ENCODE assay signal across 8 mouse cellular contexts in genomic region chr2:73066307-73067167, GRCm38 (mm10).
DNase-seq lines count a peak whose midpoint lies in the region; ATAC-seq and TF ChIP-seq lines count a peak whose summit lies in the region.

No protein-coding gene starts in this region.

- DNase-seq in cerebellum, postnatal 10 days: peak; percentile 19 to 53
- DNase-seq in cerebellum, adult 9-10 months: no peak
- DNase-seq in heart, postnatal 10 days: peak; percentile 68 to 70
- no peak for DNase-seq in limb, embryonic 14.5 days (ENCODE audit: low spot score)
- DNase-seq in thymus, postnatal 25 days: peak; percentile 22
- no peak for DNase-seq in spleen, adult 18-20 months
- no peak for DNase-seq in forebrain, embryonic 14.5 days (ENCODE audit: low spot score)

- H3K36me3 ChIP-seq in limb, embryonic 14.5 days (ENCODE audit: control insufficient read depth, insufficient read depth, low read length): no peaks in the 10 kb centered on the region
- no peaks in the 10 kb centered on the region for H3K36me3 ChIP-seq in forebrain, embryonic 14.5 days (ENCODE audit: control insufficient read depth, insufficient read depth, low read length)

- no peak for TF ChIP-seq POLR2A in limb, embryonic 14.5 days (IDR thresholded peaks at IDR 0.05; ENCODE audit: borderline replicate concordance, extremely low read depth, insufficient read depth, insufficient read length)

- H3K4me1 ChIP-seq in brown adipose tissue, adult 24 weeks (ENCODE audit: control insufficient read depth, insufficient read depth, insufficient read length, low read length): no peaks in the 10 kb centered on the region; the same call in 1 of the 2 replicates
- H3K4me1 ChIP-seq in limb, embryonic 14.5 days (ENCODE audit: control insufficient read depth, insufficient read depth, low read length): peaks cover 10% of the 10 kb centered on the region
- H3K4me1 ChIP-seq in forebrain, embryonic 14.5 days (ENCODE audit: control insufficient read depth, insufficient read depth, low read length): no peaks in the 10 kb centered on the region

- ATAC-seq in limb, embryonic 14.5 days (ENCODE audit: low FRiP score, low read depth): no peak; the same call in 1 of the 2 replicates
- no peak for ATAC-seq in forebrain, embryonic 14.5 days

- intact Hi-C loops in heart, postnatal 10 days (cut with DNase I): loop anchor here (5.0 kb wide), 3 partner anchors 211 to 549 kb away; no protein-coding TSS in a partner anchor

- H3K9ac ChIP-seq in limb, embryonic 14.5 days (ENCODE audit: low read depth, low read length, severe bottlenecking): no peak overlapping the region
- H3K9ac ChIP-seq in forebrain, embryonic 14.5 days (ENCODE audit: low read length): no peak overlapping the region

- no peak overlapping the region for H3K27ac ChIP-seq in brown adipose tissue, adult 24 weeks (replicated peaks; ENCODE audit: low read depth, low read length)
- H3K27ac ChIP-seq in limb, embryonic 14.5 days (replicated peaks; ENCODE audit: low read depth, low read length): no peak overlapping the region
- no peak overlapping the region for H3K27ac ChIP-seq in forebrain, embryonic 14.5 days (ENCODE audit: low read depth, low read length)

- WGBS in limb, embryonic 14.5 days: 21% methylated on average over 20 of the region's 20 CpGs
- WGBS in forebrain, embryonic 14.5 days: 38% methylated on average over 20 of the region's 20 CpGs

- H3K4me3 ChIP-seq in brown adipose tissue, adult 24 weeks (ENCODE audit: insufficient read depth, low read depth, low read length): peak overlapping the region; percentile 36
- H3K4me3 ChIP-seq in limb, embryonic 14.5 days (replicated peaks; ENCODE audit: low read length): no peak overlapping the region
- no peak overlapping the region for H3K4me3 ChIP-seq in forebrain, embryonic 14.5 days (ENCODE audit: low read depth, low read length)

- H3K4me2 ChIP-seq in limb, embryonic 14.5 days (replicated peaks; ENCODE audit: low read depth, low read length, severe bottlenecking): peak overlapping the region; percentile 36
- H3K4me2 ChIP-seq in forebrain, embryonic 14.5 days (ENCODE audit: low read length): no peak overlapping the region

- no peaks in the 10 kb centered on the region for H3K9me3 ChIP-seq in limb, embryonic 14.5 days (ENCODE audit: control insufficient read depth, low read length)
- H3K9me3 ChIP-seq in forebrain, embryonic 14.5 days (replicated peaks; ENCODE audit: control insufficient read depth, low read length): no peaks in the 10 kb centered on the region

- H3K27me3 ChIP-seq in limb, embryonic 14.5 days (ENCODE audit: control insufficient read depth, insufficient read depth, low read length): no peaks in the 10 kb centered on the region
- no peaks in the 10 kb centered on the region for H3K27me3 ChIP-seq in forebrain, embryonic 14.5 days (replicated peaks; ENCODE audit: control insufficient read depth, insufficient read depth, low read length)

Comparison
In these comparisons a context has a peak if more than half of its experiments do, and no peak if none do; other contexts are left out.
1. DNase-seq: peak in cerebellum, postnatal 10 days (2 of 2), heart, postnatal 10 days (2 of 2) and thymus, postnatal 25 days (single experiment); none in cerebellum, adult 9-10 months (single experiment), limb, embryonic 14.5 days (single experiment), spleen, adult 18-20 months (0 of 2) and forebrain, embryonic 14.5 days (single experiment).